Mouse (Mus musculus) cerebellum, adult 11 months (tissue): ENCODE results near the gene Fam240b.

ENCODE experiments used
- DNase-seq: peaks from one replicate; pipeline ENCODE4 v3.0.0; 2022

Fam240b gene

GRCm38 (mm10) chr13:64439471-64439870 is 58.1 kb downstream of the Fam240b start:
- DNase-seq: no peak

GRCm38 (mm10) chr13:64438863-64439452 is 58.6 kb downstream of the Fam240b start:
- DNase-seq: peak; percentile 63

- no peak for DNase-seq
Observed at GRCm38 (mm10) chr13:64437801-64438200, 59.8 kb downstream of the Fam240b start.

GRCm38 (mm10) chr13:64432017-64432995 is 65.3 kb downstream of the Fam240b start, which contains the start of gene Cdk20:
TSS of gene Cdk20 (plus strand) at chr13:64432314.
- DNase-seq: peak; percentile 90
